Mouse (Mus musculus) cerebellum, adult 2 months (tissue): Measurements from ENCODE around the gene Itpr1.

Experiments
- CTCF ChIP-seq: fragments of 200-500 bp; IDR thresholded peaks from 2 replicates; pipeline ENCODE4 v1.5.1; 2011; ENCODE audit warnings: low read depth, mild to moderate bottlenecking, control low read depth, low read length, moderate library complexity, borderline replicate concordance; ENCODE audit not compliant: insufficient read depth
- POLR2A ChIP-seq: fragments of 200-500 bp; IDR thresholded peaks from 2 replicates; pipeline ENCODE4 v1.6.1; 2011; ENCODE audit warnings: low read length, control low read depth, borderline replicate concordance; ENCODE audit not compliant: insufficient read depth

DNA sequence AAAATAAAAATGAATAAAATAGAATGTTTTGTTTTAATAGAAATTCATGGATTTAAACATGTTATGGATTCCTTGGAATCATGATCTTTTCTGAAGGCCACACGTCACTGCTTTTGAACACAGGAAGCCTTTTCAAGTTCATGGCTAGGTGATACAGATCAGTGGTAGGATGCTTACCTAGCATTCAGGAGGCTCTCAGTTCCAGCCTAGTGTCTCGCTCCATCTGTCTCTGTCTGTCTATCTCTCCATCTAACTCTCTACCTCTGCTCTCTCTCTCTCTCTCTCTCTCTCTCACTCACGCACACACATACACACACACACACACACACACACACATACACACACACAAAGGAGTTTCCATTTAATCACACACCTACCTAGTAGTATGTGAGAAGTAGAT lies 43.4 kb upstream of the Itpr1 start:
- no peak for TF ChIP-seq CTCF
- TF ChIP-seq POLR2A: no peak
